Mouse (Mus musculus) kidney, adult 11 months (tissue): ENCODE data around the gene Cilp.

Experiments
- DNase-seq: peaks from one replicate; pipeline ENCODE4 v3.0.0; 2022

The Cilp gene

DNA sequence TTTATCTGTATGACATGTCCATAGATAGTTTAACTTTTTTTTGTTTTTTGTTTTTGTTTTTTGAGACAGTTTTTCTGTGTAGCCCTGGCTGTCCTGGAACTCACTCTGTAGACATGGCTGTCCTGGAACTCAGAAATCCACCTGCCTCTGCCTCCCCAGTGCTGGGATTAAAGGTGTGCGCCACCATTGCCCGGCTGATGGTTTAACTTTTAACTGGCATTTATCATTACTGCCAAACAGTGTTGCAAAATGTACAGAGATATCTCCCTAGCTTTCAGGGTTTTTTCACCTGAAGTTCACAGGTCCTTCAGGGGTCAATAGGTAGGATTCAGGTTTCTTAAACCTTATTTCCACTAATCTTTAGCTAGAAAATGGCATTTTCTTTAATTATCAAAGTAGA, 32.1 kb downstream of the Cilp start:
- no peak for DNase-seq

DNA sequence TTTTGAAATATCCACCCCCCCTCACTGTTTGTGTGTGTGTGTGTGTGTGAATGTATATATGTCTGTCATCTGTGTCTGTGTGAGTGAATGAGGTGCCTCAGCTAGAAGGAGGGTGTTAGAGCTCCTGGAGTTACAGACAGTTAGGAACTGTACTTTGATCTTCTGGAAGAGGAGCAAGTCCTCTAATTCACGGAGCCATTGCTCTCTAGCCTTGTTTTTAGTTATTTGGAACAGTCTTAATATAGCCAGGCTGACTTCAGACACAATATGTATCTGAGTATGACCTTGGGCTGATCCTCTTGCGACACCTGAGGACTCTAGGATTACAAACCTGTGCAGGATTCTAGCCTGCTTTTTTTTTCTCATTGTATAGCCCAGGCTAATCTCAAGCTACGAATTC, 33.8 kb downstream of the Cilp start:
- DNase-seq = no peak

DNA sequence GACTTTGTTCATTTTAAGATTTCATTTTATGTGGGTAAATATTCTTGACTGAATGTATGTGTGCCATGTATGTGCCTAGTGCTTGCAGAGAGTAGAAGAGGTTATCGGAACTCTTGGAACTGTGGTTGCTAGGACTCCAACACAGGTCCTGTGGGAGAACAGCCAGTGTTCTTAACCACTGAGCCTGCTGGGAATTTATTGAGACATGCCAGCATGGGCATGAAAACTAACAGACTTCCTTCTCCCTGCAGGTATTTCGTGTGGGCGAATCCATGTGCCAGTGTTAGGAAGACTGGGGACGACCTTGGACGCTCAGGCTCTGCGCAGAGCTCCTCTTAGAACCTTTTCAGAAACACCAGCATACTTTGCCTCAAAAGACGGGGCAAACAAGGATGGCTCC, 34.7 kb downstream of the Cilp start:
- no peak for DNase-seq

DNA sequence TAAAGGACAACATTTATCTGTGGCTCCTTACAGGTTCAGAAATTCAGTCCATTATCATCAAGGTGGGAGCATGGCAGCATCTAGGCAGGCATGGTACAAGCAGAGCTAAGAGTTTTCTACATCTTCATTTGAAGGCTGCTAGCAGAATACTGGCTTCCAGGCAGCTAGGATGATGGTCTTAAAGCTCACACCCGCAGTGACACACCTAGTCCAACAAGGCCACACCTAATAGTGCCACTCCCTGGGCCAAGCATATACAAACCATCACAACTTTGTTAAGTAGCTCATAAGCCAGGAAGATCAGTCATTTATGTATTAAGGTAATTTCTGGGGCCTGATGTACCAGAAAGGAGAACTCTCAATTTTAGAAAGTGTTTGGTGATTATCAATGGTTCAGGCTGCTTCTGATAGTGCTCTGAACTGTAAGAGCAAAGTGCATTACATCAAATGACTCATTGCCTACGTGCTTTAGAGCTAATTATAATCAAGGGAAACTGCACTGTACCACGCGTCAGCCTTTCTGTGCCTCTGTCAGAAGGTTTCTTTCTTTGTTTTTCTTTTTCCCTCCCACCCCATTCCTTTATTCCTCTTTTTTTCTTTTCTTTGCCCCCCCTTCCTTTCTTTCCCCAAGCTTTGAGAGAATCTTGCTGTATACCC, 37.5 kb downstream of the Cilp start:
- no peak for DNase-seq

DNA sequence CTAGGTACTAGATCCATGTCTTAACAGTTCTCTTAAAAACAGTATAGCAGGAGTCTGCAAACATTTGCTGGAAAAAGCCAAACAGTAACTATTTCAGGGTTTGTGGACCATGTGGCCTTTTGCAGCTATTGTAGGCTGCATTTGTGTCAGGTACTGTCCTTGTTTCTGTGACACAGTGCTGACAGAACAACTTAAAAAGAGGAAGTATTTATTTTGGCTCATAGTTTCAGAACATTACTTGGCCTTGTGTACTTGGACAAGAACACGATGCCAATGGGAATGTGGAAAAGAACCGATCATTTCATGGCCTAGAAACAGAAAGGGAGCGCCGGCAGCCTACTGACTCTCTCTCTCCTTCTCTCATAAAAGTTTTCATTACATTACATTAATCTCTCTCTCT, 38.6 kb downstream of the Cilp start:
- no peak for DNase-seq

DNA sequence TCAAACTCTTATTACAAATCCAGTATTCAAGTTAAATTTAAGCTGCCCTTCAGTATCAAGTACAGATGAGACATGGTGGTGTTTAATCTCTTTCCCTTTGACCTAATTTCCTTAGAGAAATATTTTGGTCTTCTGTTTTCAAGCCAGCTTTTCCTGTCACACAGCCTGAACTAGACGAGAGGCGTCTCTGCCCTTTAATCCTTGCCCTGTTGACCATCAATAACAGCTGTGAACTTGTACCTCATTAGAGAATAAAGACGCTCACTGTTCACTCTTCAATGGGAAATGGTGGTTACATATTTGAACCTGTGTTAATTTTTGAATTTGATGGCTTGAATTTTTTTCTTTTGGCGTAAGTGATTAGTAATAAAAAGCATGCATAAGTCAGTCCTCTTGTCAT, 39.3 kb downstream of the Cilp start:
- DNase-seq = peak; percentile 58

DNA sequence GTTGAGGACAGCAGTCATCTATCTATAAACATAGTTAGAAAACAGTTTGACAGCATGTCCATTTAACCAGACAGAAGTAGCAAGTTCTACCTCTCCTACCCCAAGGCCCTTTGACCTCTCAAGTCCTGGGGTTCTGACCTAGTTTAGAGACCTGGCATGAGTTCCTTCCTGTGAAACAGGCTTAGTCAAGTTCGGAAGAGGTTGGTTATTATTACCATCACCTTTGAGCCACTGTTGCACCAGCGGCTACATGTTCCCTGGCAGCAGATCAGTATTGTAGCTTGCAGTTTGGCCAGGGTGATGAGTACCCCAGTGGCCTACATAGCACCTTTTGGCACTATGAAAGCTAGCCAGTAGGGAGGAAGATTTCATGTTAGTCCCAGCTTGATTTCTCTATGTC, 41.7 kb downstream of the Cilp start:
- DNase-seq = peak; percentile 72

DNA sequence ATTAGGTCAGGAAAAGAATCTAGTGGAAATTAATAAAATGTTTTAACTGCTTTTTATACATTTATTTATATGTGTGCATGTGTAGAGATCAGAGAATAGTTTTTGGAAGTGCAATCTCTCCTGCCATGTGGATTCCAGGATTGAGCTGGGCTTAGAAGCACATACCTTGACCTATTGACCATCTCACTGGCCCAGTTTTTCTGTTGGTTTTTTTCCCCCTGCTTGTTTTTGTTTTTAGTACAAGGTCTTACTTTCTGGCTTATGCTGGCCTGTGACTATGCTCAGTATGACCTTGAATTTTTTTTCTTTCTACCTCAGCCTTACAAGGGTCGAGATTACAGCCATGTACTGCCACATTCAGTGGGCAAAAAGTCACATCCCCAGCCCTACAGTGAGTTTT, 43.0 kb downstream of the Cilp start:
- no peak for DNase-seq

DNA sequence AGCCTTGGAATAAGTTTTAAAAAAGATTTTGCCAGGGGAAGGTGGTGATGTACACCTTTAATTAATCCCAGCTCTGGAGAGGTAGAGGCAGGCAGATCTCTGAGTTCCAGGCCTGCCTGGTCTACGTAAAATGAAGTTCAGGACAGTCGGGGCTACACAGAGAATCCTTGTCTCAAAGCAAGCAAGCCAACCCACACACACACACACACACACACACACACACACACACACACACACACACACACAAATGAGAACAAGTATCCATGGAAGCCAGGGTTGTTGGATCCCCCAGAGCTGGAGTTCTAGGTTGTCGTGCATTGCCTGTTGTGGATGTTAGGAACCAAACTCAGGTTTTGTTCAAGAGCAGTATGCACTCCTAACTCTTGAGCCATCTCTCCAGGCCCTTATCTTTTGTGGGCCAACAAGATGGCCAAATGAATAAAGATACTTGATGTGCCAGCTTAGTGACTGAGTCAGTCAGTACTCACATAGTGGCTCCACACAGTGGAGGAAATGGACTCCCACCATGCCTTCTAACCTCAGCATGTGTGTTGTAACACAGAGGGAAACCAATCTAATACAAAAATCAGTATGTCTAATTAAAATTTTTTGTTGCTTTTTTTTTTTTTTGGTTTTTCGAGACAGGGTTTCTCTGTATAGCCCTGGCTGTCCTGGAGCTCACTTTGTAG, 47.8 kb downstream of the Cilp start:
- no peak for DNase-seq

DNA sequence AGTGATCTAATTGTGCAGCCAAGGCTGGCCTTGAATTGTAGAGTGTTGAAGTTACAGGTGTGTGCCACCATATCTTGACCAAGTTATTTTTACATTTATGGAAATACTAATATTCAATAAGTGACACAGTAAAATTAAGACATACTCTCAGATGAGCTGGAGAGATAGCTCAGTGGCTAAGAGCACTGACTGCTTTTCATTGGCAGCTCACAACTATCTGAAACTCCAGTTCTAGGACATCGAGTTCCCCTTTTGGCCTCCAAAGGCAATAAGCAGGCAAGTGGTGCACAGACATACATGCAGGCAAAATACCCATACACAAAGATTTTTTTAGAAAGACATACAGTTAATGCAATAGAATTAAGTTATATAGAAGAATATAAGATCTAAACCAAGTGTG, 48.9 kb downstream of the Cilp start:
- DNase-seq = no peak

DNA sequence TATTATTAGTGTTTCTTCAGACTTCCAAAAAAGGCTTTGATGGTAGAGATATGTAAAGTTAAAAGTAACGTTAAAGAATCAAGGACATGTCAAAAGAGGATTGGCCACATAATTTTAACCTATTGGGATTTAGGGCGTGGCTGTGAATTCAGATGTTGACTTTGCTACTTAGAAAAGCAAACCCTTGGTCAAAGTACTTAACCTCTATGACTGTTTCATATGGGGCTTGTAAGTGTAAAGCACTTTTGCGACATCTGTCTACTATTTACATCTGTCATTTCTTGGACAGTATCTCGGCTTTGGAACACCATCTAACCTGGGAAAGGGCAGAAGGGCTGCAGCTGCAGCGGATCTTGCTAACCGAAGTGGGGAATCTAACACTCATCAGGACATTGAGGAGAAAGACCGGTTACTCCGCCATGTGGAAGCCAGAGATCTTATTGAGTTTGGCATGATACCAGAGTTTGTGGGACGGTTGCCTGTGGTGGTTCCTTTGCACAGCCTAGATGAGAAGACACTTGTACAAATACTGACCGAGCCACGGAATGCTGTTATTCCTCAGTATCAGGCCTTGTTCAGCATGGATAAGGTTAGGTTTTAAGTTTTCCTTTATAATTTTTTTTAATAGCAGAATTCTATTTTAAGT, 57.4 kb downstream of the Cilp start:
- no peak for DNase-seq

DNA sequence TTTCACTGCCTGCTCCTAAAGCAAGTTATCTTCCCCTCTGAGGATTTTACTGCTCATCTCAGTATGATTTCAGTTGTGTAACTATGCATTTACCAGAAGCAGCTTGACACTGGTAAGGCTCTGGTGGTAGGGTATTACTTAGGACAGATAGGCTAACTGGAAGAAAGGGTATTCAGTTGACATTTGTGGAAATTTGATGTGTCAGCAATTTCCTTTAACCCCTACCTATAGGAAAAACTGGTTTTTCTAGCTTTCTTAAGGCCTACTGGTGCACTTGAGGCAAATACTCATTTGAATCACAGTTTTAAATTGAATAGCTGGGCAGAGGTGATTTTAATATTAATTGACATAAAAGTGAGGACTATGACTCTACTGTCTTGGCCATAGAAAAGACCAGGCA, 61.0 kb downstream of the Cilp start:
- no peak for DNase-seq

DNA sequence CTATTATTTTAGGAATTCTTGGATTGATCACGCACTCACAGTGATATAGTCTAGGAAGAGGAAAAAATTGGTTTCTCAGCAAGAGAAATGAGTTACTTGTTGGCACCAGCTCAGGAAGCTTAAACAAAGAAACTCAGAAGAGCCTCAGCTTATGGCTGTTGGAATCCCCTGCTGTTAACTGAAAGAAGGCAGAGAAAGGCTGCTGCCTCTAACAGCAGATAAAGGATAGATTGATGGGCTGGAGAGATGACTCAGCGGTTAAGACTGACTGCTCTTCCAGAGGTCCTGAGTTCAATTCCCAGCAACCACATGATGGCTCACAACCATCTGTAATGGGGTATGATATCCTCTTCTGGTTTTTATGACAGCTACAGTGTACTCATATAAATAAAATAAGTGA, 62.4 kb downstream of the Cilp start:
- DNase-seq = no peak
